Mouse (Mus musculus) embryonic facial prominence, embryonic 15.5 days (tissue): ENCODE results near the gene Gm20388. TPM values are rescaled to one million over a fixed set of nuclear protein-coding genes. Genes with fewer than 3 reads are reported as not detected.

Experiments used
- ATAC-seq: fragments of 200-750 bp; cut with Nextera tagmentation; 2 replicates; pipeline ENCODE4 v1.8.0; 2017; ENCODE audit warnings: low read depth, moderate TSS enrichment; ENCODE audit not compliant: insufficient number of reproducible peaks, low FRiP score, low TSS enrichment
- H3K27ac ChIP-seq: fragments of 300-500 bp; sonication (generic); replicated peaks from 2 replicates; pipeline ENCODE4 v1.5.1; 2015; ENCODE audit warnings: mild to moderate bottlenecking, inconsistent platforms
- H3K27me3 ChIP-seq: fragments of 300-500 bp; sonication (generic); 2 replicates; pipeline ENCODE4 v1.6.1; 2015; ENCODE audit warnings: inconsistent platforms
- H3K36me3 ChIP-seq: fragments of 300-500 bp; sonication (generic); 2 replicates; pipeline ENCODE4 v1.6.1; 2015; ENCODE audit warnings: mild to moderate bottlenecking, inconsistent platforms
- H3K4me1 ChIP-seq: fragments of 300-500 bp; sonication (generic); 2 replicates; pipeline ENCODE4 v1.6.1; 2015; ENCODE audit warnings: inconsistent platforms
- H3K4me2 ChIP-seq: fragments of 300-500 bp; sonication (generic); replicated peaks from 2 replicates; pipeline ENCODE4 v1.6.1; 2015; ENCODE audit warnings: mild to moderate bottlenecking, inconsistent platforms
- H3K4me3 ChIP-seq: fragments of 300-500 bp; sonication (generic); replicated peaks from 2 replicates; pipeline ENCODE4 v1.5.1; 2015; ENCODE audit warnings: mild to moderate bottlenecking, inconsistent platforms
- H3K9ac ChIP-seq: fragments of 300-500 bp; sonication (generic); 2 replicates; pipeline ENCODE4 v1.6.1; 2015; ENCODE audit warnings: inconsistent platforms
- H3K9me3 ChIP-seq: fragments of 300-500 bp; sonication (generic); replicated peaks from 2 replicates; pipeline ENCODE4 v1.6.1; 2016; ENCODE audit warnings: inconsistent platforms
- WGBS: fragments of 180-500 bp; shearing (Covaris S2); methylation state at CpG from one replicate; pipeline ENCODE4 v1.1.7; 2015; 5-methylcytosine and 5-hydroxymethylcytosine counted together
- polyA plus RNA-seq: library from polyadenylated mRNA; unstranded; fragments of >200 nt; fragmentation: Nextera tagmentation; extraction: Ambion mirVana; gene quantifications from 2 replicates; pipeline ENCODE4 v1.2.1, GENCODE M21; 2015

The Gm20388 gene
- polyA plus RNA-seq, 1 experiment from 2014 or later, result 8.0 TPM

GRCm38 (mm10) chr8:123242107-123242923 is 3331.7 kb downstream of the Gm20388 start:
- ATAC-seq, result no peak
- Histone ChIP-seq H3K27me3 (no peaks in the 10 kb centered on the region), H3K36me3 (peaks cover 56% of the 10 kb centered on the region), H3K9me3 (no peaks in the 10 kb centered on the region), H3K27ac (no peak overlapping the region), H3K4me2 (no peak overlapping the region), H3K9ac (no peak overlapping the region), H3K4me3 (no peak overlapping the region), H3K4me1 (no peaks in the 10 kb centered on the region)
- WGBS, result 87% methylated on average over 7 of the region's 7 CpGs

- H3K9ac ChIP-seq, result no peak overlapping the region
These were observed 3332.4 kb downstream of the Gm20388 start for GRCm38 (mm10) chr8:123243053-123243452.

GRCm38 (mm10) chr8:123244382-123244781 is 3333.7 kb downstream of the Gm20388 start:
- Histone ChIP-seq H3K4me1 (no peaks in the 10 kb centered on the region), H3K36me3 (peaks cover 76% of the 10 kb centered on the region), H3K27me3 (no peaks in the 10 kb centered on the region), H3K4me2 (no peak overlapping the region), H3K9me3 (no peaks in the 10 kb centered on the region), H3K27ac (no peak overlapping the region), H3K9ac (no peak overlapping the region), H3K4me3 (no peak overlapping the region)
- no peak for ATAC-seq
- WGBS, result 88% methylated on average over 4 of the region's 4 CpGs

More at GRCm38 (mm10) chr8:123243053-123243452, 3332.4 kb downstream of the Gm20388 start:
- H3K36me3 ChIP-seq, result peaks cover 63% of the 10 kb centered on the region
- peak; percentile 49 for ATAC-seq
- 70% methylated on average over 11 of the region's 11 CpGs for WGBS
- no peak overlapping the region for H3K4me2 ChIP-seq
- H3K27ac ChIP-seq, result no peak overlapping the region
- no peaks in the 10 kb centered on the region for H3K4me1 ChIP-seq
- H3K9me3 ChIP-seq, result no peaks in the 10 kb centered on the region
- H3K4me3 ChIP-seq, result no peak overlapping the region
- no peaks in the 10 kb centered on the region for H3K27me3 ChIP-seq

GRCm38 (mm10) chr8:123245543-123245942 is 3334.9 kb downstream of the Gm20388 start:
- ATAC-seq, result no peak
- WGBS, result 89% methylated on average over 12 of the region's 12 CpGs
- Histone ChIP-seq H3K4me1 (no peaks in the 10 kb centered on the region), H3K27ac (no peak overlapping the region), H3K36me3 (peaks cover 87% of the 10 kb centered on the region), H3K27me3 (no peaks in the 10 kb centered on the region), H3K9ac (no peak overlapping the region), H3K4me2 (no peak overlapping the region), H3K9me3 (no peaks in the 10 kb centered on the region), H3K4me3 (no peak overlapping the region)

- H3K4me3 ChIP-seq, result no peak overlapping the region
- H3K9ac ChIP-seq, result no peak overlapping the region
- peaks cover 85% of the 10 kb centered on the region for H3K36me3 ChIP-seq
- H3K4me1 ChIP-seq, result peaks cover 6% of the 10 kb centered on the region
- ATAC-seq, result no peak
- WGBS, result 97% methylated on average over 6 of the region's 6 CpGs
- H3K9me3 ChIP-seq, result no peaks in the 10 kb centered on the region
- no peaks in the 10 kb centered on the region for H3K27me3 ChIP-seq
- no peak overlapping the region for H3K27ac ChIP-seq
- no peak overlapping the region for H3K4me2 ChIP-seq
These were observed 3337.1 kb downstream of the Gm20388 start for GRCm38 (mm10) chr8:123247748-123248147.

- 89% methylated on average over 8 of the region's 8 CpGs for WGBS
- Histone ChIP-seq H3K27me3 (no peaks in the 10 kb centered on the region), H3K9me3 (no peaks in the 10 kb centered on the region), H3K4me1 (peaks cover 13% of the 10 kb centered on the region), H3K27ac (no peak overlapping the region), H3K9ac (no peak overlapping the region), H3K4me2 (no peak overlapping the region), H3K36me3 (peaks cover 77% of the 10 kb centered on the region), H3K4me3 (no peak overlapping the region)
- ATAC-seq, result no peak
These were observed 3338.0 kb downstream of the Gm20388 start for GRCm38 (mm10) chr8:123248596-123248995.

GRCm38 (mm10) chr8:123250940-123251339 is 3340.3 kb downstream of the Gm20388 start:
- ATAC-seq, result no peak
- H3K9ac ChIP-seq, result no peak overlapping the region
- no peaks in the 10 kb centered on the region for H3K9me3 ChIP-seq
- H3K27me3 ChIP-seq, result no peaks in the 10 kb centered on the region
- H3K4me3 ChIP-seq, result no peak overlapping the region
- no peak overlapping the region for H3K27ac ChIP-seq
- no peak overlapping the region for H3K4me2 ChIP-seq
- peaks cover 25% of the 10 kb centered on the region for H3K4me1 ChIP-seq
- 96% methylated on average over 5 of the region's 5 CpGs for WGBS
- peaks cover 54% of the 10 kb centered on the region for H3K36me3 ChIP-seq

GRCm38 (mm10) chr8:123252925-123253324 is 3342.3 kb downstream of the Gm20388 start:
- peak overlapping the region; percentile 78 for H3K4me2 ChIP-seq
- no peaks in the 10 kb centered on the region for H3K9me3 ChIP-seq
- H3K36me3 ChIP-seq, result peaks cover 51% of the 10 kb centered on the region
- WGBS, result 37% methylated on average over 4 of the region's 4 CpGs
- ATAC-seq, result no peak
- H3K4me1 ChIP-seq, result peaks cover 36% of the 10 kb centered on the region
- peak overlapping the region; percentile 99; the same call in 1 of the 2 replicates for H3K9ac ChIP-seq
- H3K27ac ChIP-seq, result peak overlapping the region; percentile 87
- H3K4me3 ChIP-seq, result peak overlapping the region; percentile 94
- no peaks in the 10 kb centered on the region for H3K27me3 ChIP-seq

- peak overlapping the region; percentile 87 for H3K27ac ChIP-seq
- no peaks in the 10 kb centered on the region for H3K27me3 ChIP-seq
- peak overlapping the region; percentile 94 for H3K4me3 ChIP-seq
- H3K9ac ChIP-seq, result peak overlapping the region; percentile 99
- no peaks in the 10 kb centered on the region for H3K9me3 ChIP-seq
- WGBS, result under 1% methylated on average over 40 of the region's 40 CpGs
- H3K36me3 ChIP-seq, result peaks cover 51% of the 10 kb centered on the region
- peak; percentile 24 for ATAC-seq
- peak overlapping the region; percentile 78 for H3K4me2 ChIP-seq
- peaks cover 36% of the 10 kb centered on the region for H3K4me1 ChIP-seq
These were observed 3342.9 kb downstream of the Gm20388 start for GRCm38 (mm10) chr8:123253451-123254098.

GRCm38 (mm10) chr8:123254099-123254885 is 3343.7 kb downstream of the Gm20388 start, which contains the start of the genes Zfp276 and Vps9d1:
Zfp276 (plus strand) TSS chr8:123254195.
Vps9d1 (minus strand) TSS chr8:123254348.
- peaks cover 52% of the 10 kb centered on the region for H3K36me3 ChIP-seq
- peak within 1 kb of the TSS; percentile 99 for H3K9ac ChIP-seq
- WGBS, result under 1% methylated on average over 99 of the region's 99 CpGs
- H3K4me1 ChIP-seq, result peaks cover 36% of the 10 kb centered on the region
- peak within 1 kb of the TSS; percentile 87 for H3K27ac ChIP-seq
- no peaks in the 10 kb centered on the region for H3K9me3 ChIP-seq
- no peaks in the 10 kb centered on the region for H3K27me3 ChIP-seq
- peak within 1 kb of the TSS; percentile 78 for H3K4me2 ChIP-seq
- peak within 1 kb of the TSS; percentile 94 for H3K4me3 ChIP-seq
- ATAC-seq, result peak; percentile 94

GRCm38 (mm10) chr8:123255170-123255569 is 3344.5 kb downstream of the Gm20388 start:
- H3K4me1 ChIP-seq, result peaks cover 36% of the 10 kb centered on the region
- ATAC-seq, result no peak
- peak overlapping the region; percentile 99 for H3K9ac ChIP-seq
- no peaks in the 10 kb centered on the region for H3K27me3 ChIP-seq
- H3K4me3 ChIP-seq, result peak overlapping the region; percentile 94
- 51% methylated on average over 6 of the region's 6 CpGs for WGBS
- H3K36me3 ChIP-seq, result peaks cover 52% of the 10 kb centered on the region
- no peaks in the 10 kb centered on the region for H3K9me3 ChIP-seq
- H3K4me2 ChIP-seq, result peak overlapping the region; percentile 78
- H3K27ac ChIP-seq, result no peak overlapping the region
